Mouse (Mus musculus) thymus, postnatal 10 days (tissue): ENCODE measurements around the gene Tmem63a.
A peak's percentile ranks its signal among the peaks of the same experiment; 100 is the strongest.

Experiments
- DNase-seq, 2 experiments: peaks; one replicate each; pipeline ENCODE4 v3.0.0; 2021; ENCODE audit warnings: low spot score in 2 of 2

Gene Tmem63a

GRCm38 (mm10) chr1:181009754-181010153 is 67.6 kb downstream of the Tmem63a start:
- no peak for DNase-seq

- no peak for DNase-seq
These were observed 68.2 kb downstream of the Tmem63a start for GRCm38 (mm10) chr1:181010171-181010932.

- no peak for DNase-seq
These were observed 69.5 kb downstream of the Tmem63a start for GRCm38 (mm10) chr1:181011601-181012000.

- DNase-seq, result no peak
These were observed 70.3 kb downstream of the Tmem63a start for GRCm38 (mm10) chr1:181012416-181012815.

- no peak for DNase-seq
These were observed 71.3 kb downstream of the Tmem63a start for GRCm38 (mm10) chr1:181013446-181013845.

- no peak for DNase-seq
These were observed 72.8 kb downstream of the Tmem63a start for GRCm38 (mm10) chr1:181014731-181015500.

GRCm38 (mm10) chr1:181015558-181015957 is 73.4 kb downstream of the Tmem63a start:
- DNase-seq, result no peak

- DNase-seq, result no peak
These were observed 73.9 kb downstream of the Tmem63a start for GRCm38 (mm10) chr1:181016045-181016444.

GRCm38 (mm10) chr1:181016532-181017131 is 74.5 kb downstream of the Tmem63a start:
- peak; percentile 53 for DNase-seq

- peak; percentile 81 to 86 for DNase-seq
These were observed 75.1 kb downstream of the Tmem63a start for GRCm38 (mm10) chr1:181017212-181017711.

- no peak for DNase-seq
These were observed 75.8 kb downstream of the Tmem63a start for GRCm38 (mm10) chr1:181017890-181018420.

- no peak for DNase-seq
These were observed 78.8 kb downstream of the Tmem63a start, which contains the start of gene Ephx1 for GRCm38 (mm10) chr1:181020756-181021487. Ephx1 (minus strand) TSS chr1:181020904.

GRCm38 (mm10) chr1:181021488-181021865 is 79.3 kb downstream of the Tmem63a start:
- no peak for DNase-seq

- DNase-seq, result peak; percentile 80 to 91
These were observed 80.1 kb downstream of the Tmem63a start for GRCm38 (mm10) chr1:181022265-181022664.
